Mouse (Mus musculus) megakaryocyte, adult 5-6 weeks (primary cell): ENCODE measurements around the gene Magi3. TPM values are rescaled to one million over a fixed set of nuclear protein-coding genes. Genes with fewer than 3 reads are reported as not detected.
A peak's percentile ranks its signal among the peaks of the same experiment; 100 is the strongest.

Source experiments
- ATAC-seq: 2 replicates; pipeline ENCODE4 v1.8.0; 2016; ENCODE audit warnings: mild to moderate bottlenecking, inconsistent platforms; ENCODE audit not compliant: poor library complexity, severe bottlenecking
- total RNA-seq, 2 experiments: library from RNA; stranded (forward) in 1 of 2; stranded (reverse) in 1 of 2; fragments of 153-499, 151-499 nt in 1 of 2; fragments of 221-1000, 200-1000 nt in 1 of 2; gene quantifications; 2 replicates each; pipeline versions ENCODE4 v1.2.3 to v1.2.4; 2015 to 2017

Magi3 gene
- total RNA-seq (2015) (4.7 and 6.2 TPM in 2 replicates), total RNA-seq (2017) (10.4 and 10.9 TPM in 2 replicates)

DNA sequence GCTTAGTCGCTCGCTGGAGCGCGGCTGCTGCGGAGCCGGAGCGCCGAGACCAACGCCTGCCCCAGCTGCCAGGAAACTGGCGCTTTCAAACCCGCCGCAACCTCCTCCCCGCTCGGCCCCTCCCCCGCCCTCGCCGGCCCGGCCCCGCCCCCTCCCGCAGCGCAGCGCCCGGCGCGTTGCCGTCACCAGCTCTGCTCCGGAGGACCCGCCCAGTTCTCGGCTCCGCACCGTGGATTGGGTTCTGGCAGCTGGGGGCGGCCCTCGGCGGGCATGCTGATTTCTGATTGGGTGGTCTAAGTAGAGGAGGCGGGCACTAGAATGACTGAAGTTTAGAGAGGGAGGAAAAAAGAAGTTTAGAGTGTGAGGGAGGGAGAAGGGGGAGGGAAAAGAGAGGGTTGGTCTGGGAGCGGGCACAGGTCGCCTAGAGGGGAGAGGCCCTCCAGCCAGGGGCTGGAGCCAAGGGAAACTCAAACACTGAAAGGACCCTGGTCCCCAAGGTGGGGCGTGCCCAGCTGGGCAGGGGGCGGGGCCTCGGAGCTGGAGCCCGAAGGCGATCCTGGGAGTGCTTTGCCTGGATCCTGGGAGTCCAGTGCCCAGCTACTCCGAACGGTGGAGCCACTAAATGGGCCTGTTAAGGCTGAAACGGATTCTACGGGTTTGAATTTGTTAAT lies at the start of gene Magi3:
Magi3 (minus strand) TSS at position 80 of the 671 bp plus-strand sequence.
- ATAC-seq = peak; percentile 89

- no peak for ATAC-seq
Measured at GRCm38 (mm10) chr3:104264530-104265145, 44.5 kb upstream of the Magi3 start.

DNA sequence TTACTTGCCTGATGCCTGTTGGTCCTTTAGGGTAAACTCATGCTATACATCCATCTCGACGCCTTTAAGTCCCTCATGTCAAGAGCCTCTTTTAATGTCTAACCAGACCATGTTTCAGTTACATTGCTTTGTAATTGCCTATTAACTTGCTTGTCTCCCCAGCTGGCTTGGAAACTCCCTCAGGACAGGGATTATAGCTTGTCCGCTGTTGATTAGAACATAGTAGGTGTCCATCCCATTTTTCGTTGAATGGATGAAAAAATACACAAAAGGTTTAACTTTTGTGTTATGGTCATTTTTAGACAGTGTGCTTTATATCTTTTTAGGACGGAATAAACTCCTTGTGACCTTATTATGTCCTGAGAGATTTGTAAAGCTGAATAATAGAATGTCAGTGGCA lies 40.0 kb upstream of the Magi3 start:
- no peak for ATAC-seq

DNA sequence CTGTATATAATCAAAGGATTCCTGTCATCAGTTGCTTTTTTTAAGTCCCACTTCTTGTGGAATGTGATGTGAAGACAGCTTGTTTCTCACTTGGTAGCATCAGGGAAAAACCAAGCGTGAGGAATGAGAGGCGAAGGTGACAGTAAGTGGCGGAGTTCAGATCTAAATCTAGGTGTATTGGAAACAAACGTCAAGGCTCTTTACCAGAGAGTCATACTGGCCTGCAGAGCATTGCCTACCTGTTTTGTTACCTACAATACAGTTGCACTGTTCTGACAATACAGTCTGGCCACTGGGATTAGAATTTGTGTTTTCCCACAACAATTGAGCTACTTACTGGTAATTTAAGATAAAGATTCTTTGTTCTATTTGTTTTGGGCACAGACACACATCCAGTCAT lies 39.0 kb upstream of the Magi3 start:
- no peak for ATAC-seq

DNA sequence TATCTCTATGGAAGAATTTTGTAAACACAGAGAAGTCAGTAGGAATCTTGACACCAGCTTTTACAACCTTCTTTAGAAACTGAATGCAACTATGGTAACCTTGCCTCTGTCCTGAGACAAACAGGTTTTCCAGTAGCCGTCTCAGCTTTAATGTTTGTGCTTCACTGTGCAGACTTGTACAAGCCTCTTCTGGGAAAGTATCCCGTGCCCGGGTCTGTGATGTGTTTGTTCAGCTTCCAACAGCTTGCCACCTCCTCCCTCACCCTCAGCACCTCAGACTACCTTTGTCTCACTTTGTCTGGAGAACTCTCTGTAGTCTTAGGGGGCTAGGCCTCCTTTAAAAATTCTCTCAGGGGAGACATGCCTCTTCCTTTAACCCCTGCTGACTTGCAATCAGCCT lies 36.9 kb upstream of the Magi3 start:
- no peak for ATAC-seq

- ATAC-seq = no peak
Measured at GRCm38 (mm10) chr3:104253760-104254159, 33.6 kb upstream of the Magi3 start.

- peak; percentile 49 for ATAC-seq
Measured at GRCm38 (mm10) chr3:104247850-104248249, 27.7 kb upstream of the Magi3 start.

DNA sequence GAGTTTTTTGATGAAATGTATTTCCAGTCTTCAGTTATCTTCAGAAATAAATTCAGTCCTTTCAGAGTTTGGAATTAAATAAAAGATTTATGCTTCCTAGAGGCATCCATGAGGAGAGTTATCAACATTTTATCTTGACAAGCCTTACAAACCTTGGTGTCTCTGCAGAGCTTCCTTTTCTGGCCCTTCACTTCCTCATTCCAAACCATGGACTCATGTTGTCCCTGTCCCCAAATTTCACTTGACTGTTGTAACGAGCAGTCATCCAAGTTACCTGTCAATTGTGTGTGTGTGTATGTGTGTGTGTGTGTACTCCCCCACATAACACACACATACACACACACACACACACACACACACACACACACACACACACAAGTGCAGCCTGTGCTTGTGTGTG lies 26.9 kb upstream of the Magi3 start:
- peak; percentile 67 for ATAC-seq

DNA sequence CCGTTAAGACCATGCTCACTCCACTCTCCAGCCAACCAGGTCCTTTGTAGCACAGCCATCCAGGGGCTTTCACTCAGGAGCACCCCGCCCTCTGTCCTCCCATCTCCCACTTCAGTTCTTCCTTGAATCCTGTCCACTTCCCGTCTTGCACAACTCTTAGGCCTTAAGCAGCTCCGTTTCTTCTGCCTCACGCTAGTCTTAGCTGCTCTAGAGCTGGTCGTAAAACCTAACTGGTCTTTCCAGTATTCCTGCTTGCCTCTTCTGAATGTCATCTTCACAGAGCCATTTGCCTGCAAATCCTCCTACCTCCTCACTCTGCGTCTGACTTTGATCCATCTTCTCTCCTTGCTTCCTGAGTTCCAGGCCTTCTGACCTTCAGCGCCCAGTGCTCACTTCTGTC lies 24.2 kb upstream of the Magi3 start:
- ATAC-seq = no peak

- ATAC-seq = peak; percentile 23; the same call in 1 of the 2 replicates
Measured at GRCm38 (mm10) chr3:104243972-104244371, 23.8 kb upstream of the Magi3 start.

GRCm38 (mm10) chr3:104239785-104240184 lies 19.6 kb upstream of the Magi3 start:
- ATAC-seq = no peak

- no peak for ATAC-seq
Measured at GRCm38 (mm10) chr3:104239376-104239775, 19.2 kb upstream of the Magi3 start.

- ATAC-seq = no peak
Measured at GRCm38 (mm10) chr3:104237846-104238440, 17.8 kb upstream of the Magi3 start.

- peak; percentile 72 for ATAC-seq
Measured at GRCm38 (mm10) chr3:104236029-104236428, 15.9 kb upstream of the Magi3 start.

DNA sequence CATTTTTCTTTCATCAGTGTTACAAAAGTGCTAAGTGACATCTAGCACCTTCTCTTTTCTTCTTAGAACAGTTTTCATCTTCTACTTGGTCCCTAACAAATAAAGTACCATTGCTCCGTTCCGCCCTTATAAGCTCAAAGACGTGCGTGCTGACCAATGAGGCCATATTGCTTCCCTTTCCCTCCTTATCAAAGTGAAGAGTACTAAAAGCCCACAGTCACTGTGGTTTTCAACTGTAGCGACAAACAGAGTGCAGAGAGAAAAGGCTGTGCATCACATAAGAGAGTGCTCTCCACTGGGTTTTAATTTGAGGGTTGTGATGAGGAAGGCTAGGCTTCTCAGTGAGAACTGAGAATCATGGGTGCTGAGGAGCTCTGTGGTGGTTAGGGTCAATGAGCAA lies 14.9 kb upstream of the Magi3 start:
- ATAC-seq = no peak

DNA sequence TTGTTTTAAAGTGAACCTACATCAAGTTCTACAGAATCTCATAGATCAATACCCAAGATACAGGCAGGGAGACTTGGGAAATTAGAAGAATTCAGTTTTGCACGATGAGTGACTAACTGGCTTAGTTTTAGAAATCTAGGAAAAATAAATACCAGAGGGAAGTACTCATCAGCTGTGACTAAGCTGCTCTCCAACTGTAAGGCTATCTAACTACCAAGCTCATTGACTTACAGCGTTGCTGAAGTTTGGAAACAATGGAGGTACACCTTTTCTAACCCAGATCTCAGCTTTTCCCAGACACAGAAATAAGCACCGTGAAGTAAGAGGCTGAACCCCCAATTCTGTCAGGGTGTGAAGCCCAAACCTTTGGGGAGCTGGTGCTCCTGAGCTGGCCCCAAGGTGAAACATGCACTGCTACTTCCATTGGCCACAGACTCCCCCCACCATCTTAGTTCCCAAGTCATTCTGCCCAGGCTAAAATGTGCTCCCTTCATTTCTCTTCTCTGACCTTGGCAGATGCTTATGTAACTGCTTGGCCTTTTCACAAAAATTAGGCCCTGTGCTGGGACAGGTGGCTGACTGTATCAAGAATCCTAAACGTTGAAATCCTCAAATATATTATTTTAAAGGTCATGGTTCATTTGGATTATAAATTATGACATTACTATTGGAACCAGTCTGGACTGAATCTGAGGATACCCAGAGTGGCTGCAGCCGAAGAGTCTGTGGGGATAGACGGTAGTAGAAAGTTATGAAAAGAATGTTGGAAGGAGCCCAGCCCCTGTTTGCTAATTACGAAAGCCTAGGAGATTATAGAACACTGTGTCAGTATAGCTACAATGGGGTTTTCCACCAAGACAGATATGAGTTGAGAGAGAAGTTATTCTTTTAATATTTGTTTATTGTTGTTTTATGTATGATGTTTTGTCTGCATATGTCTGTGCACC lies 13.5 kb upstream of the Magi3 start:
- no peak for ATAC-seq

DNA sequence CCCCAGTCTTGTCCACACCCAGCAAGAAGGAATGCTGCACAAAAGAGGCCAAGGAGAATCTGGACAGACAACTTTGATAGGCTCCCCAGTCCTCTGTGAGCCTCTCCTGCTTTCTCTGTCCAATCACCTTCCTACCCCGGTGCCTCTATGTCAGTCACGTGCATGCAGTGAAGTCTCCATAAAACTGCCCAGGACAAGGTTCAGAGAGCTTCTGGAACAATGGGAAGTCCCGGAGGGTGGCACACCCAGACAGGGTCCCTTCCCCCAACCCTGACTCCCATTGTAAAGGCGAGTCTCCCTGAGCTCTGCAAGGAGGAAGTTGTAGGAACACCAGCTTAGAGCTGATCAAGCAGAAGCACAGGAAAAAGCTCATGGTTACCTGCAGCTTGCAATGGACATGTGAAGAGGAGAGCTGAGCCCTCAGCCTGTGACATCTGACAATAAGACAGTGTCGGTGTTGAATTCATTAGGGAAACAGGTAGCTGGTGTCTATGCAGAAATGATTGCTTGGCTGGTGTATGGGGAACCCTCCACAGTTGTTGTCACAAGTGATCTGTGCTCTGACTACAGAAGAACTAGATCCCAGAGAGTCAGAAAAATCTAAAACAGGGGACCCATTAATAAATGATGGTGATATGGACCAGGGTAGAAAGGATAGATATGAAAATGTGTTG lies 7.4 kb upstream of the Magi3 start:
- ATAC-seq = peak; percentile 38; the same call in 1 of the 2 replicates

GRCm38 (mm10) chr3:104226731-104227130 lies 6.6 kb upstream of the Magi3 start:
- no peak for ATAC-seq

GRCm38 (mm10) chr3:104221156-104221555 lies 982 bp upstream of the Magi3 start:
- no peak for ATAC-seq

DNA sequence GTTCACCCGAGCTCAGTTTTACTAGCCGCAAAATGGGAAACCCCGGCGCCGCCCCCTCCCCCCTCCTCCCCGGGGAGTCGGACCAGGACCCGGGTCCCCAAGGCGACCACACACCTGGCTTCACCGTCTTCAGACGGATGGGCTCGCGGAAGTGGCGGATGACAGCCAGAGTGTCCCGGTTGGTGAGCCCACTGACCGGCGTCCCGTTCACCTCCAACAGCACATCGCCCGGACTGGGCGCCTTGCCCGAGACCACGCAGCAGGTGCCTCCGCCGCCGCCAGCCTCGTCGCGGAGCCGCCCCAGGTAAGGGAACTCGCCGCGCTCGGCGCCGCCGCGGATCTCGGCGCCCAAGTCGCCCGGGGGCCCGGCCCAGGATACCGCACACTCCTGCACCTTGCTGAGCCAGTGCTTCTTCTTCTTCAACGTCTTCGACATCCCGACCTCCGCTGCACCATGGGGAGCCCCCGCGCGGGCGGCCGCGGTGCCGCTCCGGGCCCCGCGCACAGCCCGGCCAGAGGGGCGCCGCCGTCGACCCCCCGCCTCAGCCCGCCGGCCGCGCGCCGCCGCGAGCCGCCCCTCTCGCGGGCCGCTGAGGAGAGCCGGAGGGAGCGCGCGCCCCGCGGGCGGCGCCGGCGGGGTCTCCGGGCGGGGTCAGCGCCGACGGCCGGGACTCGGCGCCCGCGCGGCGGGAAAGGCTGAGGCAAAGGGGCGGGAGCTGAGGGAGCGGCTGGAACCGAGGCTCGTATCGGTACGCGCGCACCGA lies 461 bp downstream of the Magi3 start:
- peak; percentile 16 for ATAC-seq
